ENCODE assay signal across 8 mouse cellular contexts in genomic region chr6:39257111-39257571, GRCm38 (mm10). TPM values are rescaled to one million over a fixed set of nuclear protein-coding genes. Genes with fewer than 3 reads are reported as not detected.
DNase-seq lines count a peak whose midpoint lies in the region; ATAC-seq and TF ChIP-seq lines count a peak whose summit lies in the region.

No protein-coding gene starts in this region.

- peak; percentile 42; the same call in 1 of the 2 replicates for ATAC-seq in intestine, embryonic 14.5 days (replicated peaks; ENCODE audit: low FRiP score, low TSS enrichment, low read depth)
- ATAC-seq in liver, embryonic 14.5 days (ENCODE audit: insufficient read depth), result no peak
- ATAC-seq in neural tube, embryonic 15.5 days (ENCODE audit: low FRiP score), result peak; percentile 61

- no peak for TF ChIP-seq POLR2A in cerebellum, adult 2 months (IDR thresholded peaks at IDR 0.05; ENCODE audit: borderline replicate concordance, insufficient read depth, low read length)

- no peak for TF ChIP-seq CTCF in cerebellum, adult 2 months (IDR thresholded peaks at IDR 0.05; ENCODE audit: borderline replicate concordance, insufficient read depth, low read depth, low read length)
- no peak for TF ChIP-seq CTCF in liver, embryonic 14.5 days (IDR thresholded peaks at IDR 0.05; ENCODE audit: low read depth)

- peak overlapping the region; percentile 84 for H3K4me3 ChIP-seq in cerebellum, adult 2 months (replicated peaks; ENCODE audit: insufficient read depth, low read depth, low read length)
- H3K4me3 ChIP-seq in intestine, embryonic 14.5 days (ENCODE audit: low read depth, low read length), result peak overlapping the region; percentile 42
- H3K4me3 ChIP-seq in liver, embryonic 14.5 days (ENCODE audit: insufficient read depth in 1 of 2, low read depth in 2 of 2, low read length in 2 of 2), result peak overlapping the region; percentile 18 to 41; a peak in 3 of 4 replicates
- peak overlapping the region; percentile 49 for H3K4me3 ChIP-seq in neural tube, embryonic 15.5 days (replicated peaks)

- no peak for TF ChIP-seq EP300 in liver, embryonic 14.5 days (IDR thresholded peaks at IDR 0.05; ENCODE audit: low read depth)

- H3K27ac ChIP-seq in cerebellum, adult 2 months (ENCODE audit: insufficient read depth, low read length), result no peak overlapping the region
- peak overlapping the region; percentile 28; the same call in 1 of the 2 replicates for H3K27ac ChIP-seq in intestine, embryonic 14.5 days (ENCODE audit: low read depth)
- no peak overlapping the region for H3K27ac ChIP-seq in liver, embryonic 14.5 days
- H3K27ac ChIP-seq in neural tube, embryonic 15.5 days (replicated peaks), result peak overlapping the region; percentile 77

- no peaks in the 10 kb centered on the region for H3K27me3 ChIP-seq in cerebellum, adult 2 months (ENCODE audit: control insufficient read depth, insufficient read depth, low read length)
- H3K27me3 ChIP-seq in intestine, embryonic 14.5 days (replicated peaks; ENCODE audit: control insufficient read depth, insufficient read depth, low read length), result 0 out of 2 replicates have a peak, but pooled peaks cover 7% of the 10 kb centered on the region
- H3K27me3 ChIP-seq in liver, embryonic 14.5 days (ENCODE audit: control insufficient read depth, insufficient read depth, low read length), result peaks cover 28% of the 10 kb centered on the region
- no peaks in the 10 kb centered on the region; the same call in 1 of the 2 replicates for H3K27me3 ChIP-seq in neural tube, embryonic 15.5 days (replicated peaks)

- intact Hi-C loops in gastrocnemius, postnatal 14 days (cut with DNase I; ENCODE audit: low total_unique reads), result no loop called here

- 2% methylated on average over 18 of the region's 18 CpGs for WGBS in cerebellum, adult 2 months
- under 1% methylated on average over 18 of the region's 18 CpGs for WGBS in intestine, embryonic 14.5 days
- 4% methylated on average over 18 of the region's 18 CpGs for WGBS in liver, embryonic 14.5 days (ENCODE audit: insufficient replicate concordance)
- 2% methylated on average over 18 of the region's 18 CpGs for WGBS in neural tube, embryonic 15.5 days

- peaks cover 4% of the 10 kb centered on the region; the same call in 1 of the 2 replicates for H3K4me1 ChIP-seq in cerebellum, adult 2 months (ENCODE audit: control insufficient read depth, insufficient read depth, low read length)
- peaks cover 3% of the 10 kb centered on the region; the same call in 1 of the 2 replicates for H3K4me1 ChIP-seq in intestine, embryonic 14.5 days (replicated peaks; ENCODE audit: control insufficient read depth, insufficient read depth, low read length)
- no peaks in the 10 kb centered on the region; a peak in 1 of 4 replicates for H3K4me1 ChIP-seq in liver, embryonic 14.5 days (replicated peaks; ENCODE audit: control insufficient read depth in 2 of 2, insufficient read depth in 2 of 2, low read length in 1 of 2)
- H3K4me1 ChIP-seq in neural tube, embryonic 15.5 days, result peaks cover 23% of the 10 kb centered on the region

- H3K4me2 ChIP-seq in intestine, embryonic 14.5 days (ENCODE audit: low read length), result peak overlapping the region; percentile 96
- peak overlapping the region; percentile 66 for H3K4me2 ChIP-seq in liver, embryonic 14.5 days (ENCODE audit: low read depth)
- peak overlapping the region; percentile 93 for H3K4me2 ChIP-seq in neural tube, embryonic 15.5 days

- H3K36me3 ChIP-seq in intestine, embryonic 14.5 days (ENCODE audit: control insufficient read depth, insufficient read depth, low read length), result no peaks in the 10 kb centered on the region
- H3K36me3 ChIP-seq in liver, embryonic 14.5 days (replicated peaks; ENCODE audit: control insufficient read depth, insufficient read depth, low read depth), result no peaks in the 10 kb centered on the region
- no peaks in the 10 kb centered on the region for H3K36me3 ChIP-seq in neural tube, embryonic 15.5 days

- peak overlapping the region; percentile 53 for H3K9ac ChIP-seq in intestine, embryonic 14.5 days (ENCODE audit: low read length)
- H3K9ac ChIP-seq in liver, embryonic 14.5 days (replicated peaks), result no peak overlapping the region
- peak overlapping the region; percentile 48 for H3K9ac ChIP-seq in neural tube, embryonic 15.5 days (replicated peaks)

- H3K9me3 ChIP-seq in intestine, embryonic 14.5 days (ENCODE audit: control insufficient read depth, low read length), result no peaks in the 10 kb centered on the region
- no peaks in the 10 kb centered on the region for H3K9me3 ChIP-seq in liver, embryonic 14.5 days (ENCODE audit: control insufficient read depth, low read length)
- no peaks in the 10 kb centered on the region for H3K9me3 ChIP-seq in neural tube, embryonic 15.5 days (replicated peaks)

- DNase-seq in ovary, postnatal 10 days (ENCODE audit: low spot score), result peak; percentile 15
- no peak for DNase-seq in ovary, adult 18-20 months (ENCODE audit: low spot score)
- DNase-seq in cerebellum, adult 2 months, result peak; percentile 39 to 47
- peak; percentile 48 for DNase-seq in forelimb bud, embryonic 11.5 days (ENCODE audit: low read depth, low spot score)
- peak; percentile 77 for DNase-seq in intestine, embryonic 14.5 days (ENCODE audit: low spot score)
- no peak for DNase-seq in liver, embryonic 14.5 days (ENCODE audit: low read depth in 3 of 3, low spot score in 3 of 3)
- no peak for DNase-seq in gastrocnemius, postnatal 14 days

RNA-seq across cellular contexts. Expression of gene Kdm7a, which starts 50.6 kb away (rescaled TPM):
- 15.4 and 16.0 TPM in 2 replicates for polyA plus RNA-seq in cerebellum, adult 2 months (2012; rRNA removed)
- 5.7 and 6.2 TPM in 2 replicates for polyA plus RNA-seq in intestine, embryonic 14.5 days (2014; fragmentation: Nextera tagmentation; extraction: Ambion mirVana)
- 4.5 and 6.7 TPM in 2 replicates for polyA plus RNA-seq in liver, embryonic 14.5 days (2012; rRNA removed)
- polyA plus RNA-seq in liver, embryonic 14.5 days (2014; fragmentation: Nextera tagmentation; extraction: Ambion mirVana), result 9.1 and 11.1 TPM in 2 replicates
- 3.9 and 4.1 TPM in 2 replicates for polyA plus RNA-seq in neural tube, embryonic 15.5 days (2015; fragmentation: Nextera tagmentation; extraction: Ambion mirVana)
- total RNA-seq in gastrocnemius, postnatal 14 days (2021), result 10 to 100 TPM; 15.0 to 16.6 TPM

Comparison
In these comparisons a context has a peak if more than half of its experiments do, and no peak if none do; other contexts are left out.
1. DNase-seq: peak in ovary, postnatal 10 days (single experiment), cerebellum, adult 2 months (2 of 2), forelimb bud, embryonic 11.5 days (single experiment) and intestine, embryonic 14.5 days (single experiment); none in ovary, adult 18-20 months (single experiment), liver, embryonic 14.5 days (0 of 3) and gastrocnemius, postnatal 14 days (single experiment).
2. H3K27ac ChIP-seq: peak in intestine, embryonic 14.5 days (single experiment) and neural tube, embryonic 15.5 days (single experiment); none in cerebellum, adult 2 months (single experiment) and liver, embryonic 14.5 days (single experiment).
3. H3K4me3 ChIP-seq: peak in every context shown above with its lines; median percentile 84 in cerebellum, adult 2 months; 49 in neural tube, embryonic 15.5 days; 42 in intestine, embryonic 14.5 days; 30 in liver, embryonic 14.5 days.
4. Peak in every context shown above with its lines, with median percentiles within 50 percentile points of each other: H3K4me2 ChIP-seq.